Mouse (Mus musculus) ES-Bruce4 (cell line): ENCODE data around the gene Rbl2.

Experiments used
- CTCF ChIP-seq: IDR thresholded peaks from one replicate; pipeline ENCODE4 v1.8.1; 2011; ENCODE audit warnings: low read depth, low read length
- EP300 ChIP-seq: IDR thresholded peaks from 2 replicates; pipeline ENCODE4 v1.6.1; 2011; ENCODE audit warnings: low read depth, low read length; ENCODE audit not compliant: insufficient read depth
- POLR2A ChIP-seq: IDR thresholded peaks from one replicate; pipeline ENCODE4 v1.8.1; 2011; ENCODE audit warnings: low read length; ENCODE audit not compliant: insufficient read depth

DNA sequence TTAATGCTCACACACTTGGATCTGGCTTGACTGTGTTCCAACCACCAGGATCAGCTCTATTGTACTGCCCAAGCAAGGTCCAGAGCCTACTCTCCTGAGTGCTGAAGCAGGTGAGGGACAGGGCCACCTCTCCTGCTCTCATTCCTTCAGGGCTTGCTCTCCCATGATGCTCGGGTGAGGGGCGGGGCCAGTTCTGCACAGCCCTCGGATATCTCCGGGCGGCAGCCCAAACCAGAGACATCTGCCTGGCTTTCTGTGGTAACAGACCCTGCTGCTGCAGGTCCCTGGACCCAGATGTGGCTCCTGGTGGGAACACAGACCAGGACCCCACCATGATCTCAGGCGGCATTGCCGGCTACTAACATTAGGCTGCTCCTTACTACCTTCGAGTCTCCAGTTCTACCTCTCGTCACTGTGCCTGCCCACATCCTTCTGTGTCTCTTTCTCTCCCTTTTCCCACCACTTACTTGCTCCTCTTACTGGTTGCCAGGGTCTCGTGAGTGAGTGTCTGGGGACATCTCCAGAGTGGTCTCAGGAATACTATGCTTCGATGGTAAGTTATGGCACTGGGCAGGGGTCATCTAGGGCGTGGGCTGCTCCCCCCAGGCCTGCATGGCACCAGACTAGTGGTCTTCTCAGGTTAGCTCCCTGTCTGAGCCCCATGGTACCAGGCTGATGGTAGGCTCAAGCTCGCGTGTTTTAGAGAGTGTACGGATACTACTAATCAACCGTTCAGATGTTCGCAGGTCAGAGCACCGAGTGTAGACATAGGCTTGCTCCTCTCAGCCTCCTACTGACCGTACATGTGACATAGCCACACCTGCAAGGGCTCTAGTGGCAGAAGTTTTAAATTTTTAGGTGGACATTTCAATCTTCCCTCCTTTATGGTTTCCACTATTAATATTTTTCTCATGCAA lies 9.0 kb upstream of the Rbl2 start:
- TF ChIP-seq CTCF (no peak), POLR2A (peak; percentile 77), EP300 (no peak)
